Mouse (Mus musculus) ES-E14 (cell line): Measurements from ENCODE around the gene 5830473C10Rik.

Source experiments
- MAFK ChIP-seq: IDR thresholded peaks from 2 replicates; pipeline ENCODE4 v1.6.1; 2014; ENCODE audit warnings: mild to moderate bottlenecking, low read depth, low read length, inconsistent platforms; ENCODE audit not compliant: insufficient read depth
- ZNF384 ChIP-seq: IDR thresholded peaks from 2 replicates; pipeline ENCODE4 v1.6.1; 2012; ENCODE audit warnings: low read depth, low read length, inconsistent platforms

- no peak for TF ChIP-seq MAFK
- no peak for TF ChIP-seq ZNF384
Measured at GRCm38 (mm10) chr5:90617859-90618258, 57.0 kb downstream of the 5830473C10Rik start.
